Mouse (Mus musculus): ENCODE results near the gene Gm20388.

- TF ChIP-seq CTCF (IDR thresholded peaks at IDR 0.05; ENCODE audit: low read depth, low read length), result no peak
- TF ChIP-seq TAL1 (conservative IDR thresholded peaks at IDR 0.05; ENCODE audit: low read depth, low read length), result no peak
- no peak for TF ChIP-seq GATA2 (IDR thresholded peaks at IDR 0.05; ENCODE audit: borderline replicate concordance, low read depth, low read length)
- no peak for TF ChIP-seq GATA1 (IDR thresholded peaks at IDR 0.05; ENCODE audit: borderline replicate concordance, low read length)
- no peak for TF ChIP-seq POLR2AphosphoS5 (IDR thresholded peaks at IDR 0.05; ENCODE audit: insufficient replicate concordance, low read depth, low read length)
These were observed 586.9 kb downstream of the Gm20388 start for GRCm38 (mm10) chr8:120497503-120497946.

Measured in G1E (cell line).